Mouse (Mus musculus) urinary bladder, adult 18-20 months (tissue): Measurements from ENCODE around the gene Sema3b.

Source experiments
- DNase-seq, 2 experiments: peaks; one replicate each; pipeline ENCODE4 v3.0.0; 2022; ENCODE audit warnings: low spot score in 2 of 2, mixed read lengths in 2 of 2

The Sema3b gene

DNA sequence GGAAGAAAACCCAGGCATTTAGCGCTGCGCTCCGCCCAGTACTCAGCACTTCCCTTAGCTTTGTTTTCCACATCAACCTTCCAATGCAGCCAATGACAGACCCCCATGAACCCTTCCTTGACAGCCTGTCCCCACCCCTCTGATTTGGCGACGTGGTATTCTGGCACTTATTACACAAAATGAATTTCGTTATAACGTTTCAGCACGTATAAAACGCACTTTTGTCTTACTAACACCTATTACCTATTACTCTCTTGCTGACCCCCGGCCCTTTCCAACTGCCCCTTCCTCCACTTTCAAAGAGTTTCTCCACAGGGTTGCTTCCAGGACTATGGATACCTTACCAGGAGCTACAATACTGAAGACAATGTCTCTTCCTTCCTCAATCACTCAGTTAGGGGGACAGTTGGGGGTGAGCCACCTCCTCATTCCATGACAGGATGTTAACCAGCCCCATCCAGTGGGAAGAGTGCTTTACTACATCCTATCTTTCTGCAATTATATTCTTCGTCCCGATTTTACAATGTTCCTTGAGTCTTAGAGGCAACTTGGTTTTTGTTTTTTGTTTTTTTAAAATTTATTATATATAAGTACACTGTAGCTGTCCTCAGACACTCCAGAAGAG is 4.0 kb upstream of the Sema3b start:
- DNase-seq, result no peak

DNA sequence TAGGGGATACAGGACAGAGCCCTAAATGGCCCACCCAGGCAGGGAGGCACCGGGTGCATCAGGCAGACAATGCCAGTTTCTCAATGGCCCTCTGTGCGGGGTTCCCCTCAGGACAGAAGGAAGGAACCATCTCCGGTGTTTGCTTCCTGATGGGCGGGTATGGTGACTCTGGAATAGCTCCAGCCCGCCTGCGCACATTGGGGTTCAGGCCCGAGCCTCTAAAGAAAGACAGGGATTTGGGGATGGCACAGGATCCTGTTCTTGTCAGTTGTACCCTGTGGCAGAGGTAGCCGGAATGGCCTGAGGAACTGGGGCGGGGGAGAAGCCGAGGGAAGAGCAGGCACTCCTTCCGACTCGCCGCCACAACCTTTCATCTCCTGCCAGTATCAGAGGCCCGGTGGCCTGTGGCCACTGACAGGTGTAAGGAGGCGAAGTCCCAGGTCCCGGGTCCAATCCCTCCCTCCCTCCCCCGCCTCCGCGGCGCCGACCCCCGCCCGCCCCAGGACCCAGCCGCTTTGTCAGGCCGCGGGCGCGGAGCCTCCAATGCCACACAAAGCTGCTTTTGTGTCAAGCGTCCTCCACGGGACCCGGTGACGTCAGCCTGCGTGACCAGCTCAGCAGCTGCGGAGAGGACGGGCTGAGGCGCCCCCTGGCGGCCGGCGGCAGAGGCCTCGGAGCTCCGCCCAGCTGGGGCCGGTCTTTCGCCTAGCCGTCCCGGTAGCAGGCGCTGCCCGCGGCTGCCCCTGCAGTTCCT is 3.3 kb upstream of the Sema3b start:
- DNase-seq, result peak; percentile 96 to 97

DNA sequence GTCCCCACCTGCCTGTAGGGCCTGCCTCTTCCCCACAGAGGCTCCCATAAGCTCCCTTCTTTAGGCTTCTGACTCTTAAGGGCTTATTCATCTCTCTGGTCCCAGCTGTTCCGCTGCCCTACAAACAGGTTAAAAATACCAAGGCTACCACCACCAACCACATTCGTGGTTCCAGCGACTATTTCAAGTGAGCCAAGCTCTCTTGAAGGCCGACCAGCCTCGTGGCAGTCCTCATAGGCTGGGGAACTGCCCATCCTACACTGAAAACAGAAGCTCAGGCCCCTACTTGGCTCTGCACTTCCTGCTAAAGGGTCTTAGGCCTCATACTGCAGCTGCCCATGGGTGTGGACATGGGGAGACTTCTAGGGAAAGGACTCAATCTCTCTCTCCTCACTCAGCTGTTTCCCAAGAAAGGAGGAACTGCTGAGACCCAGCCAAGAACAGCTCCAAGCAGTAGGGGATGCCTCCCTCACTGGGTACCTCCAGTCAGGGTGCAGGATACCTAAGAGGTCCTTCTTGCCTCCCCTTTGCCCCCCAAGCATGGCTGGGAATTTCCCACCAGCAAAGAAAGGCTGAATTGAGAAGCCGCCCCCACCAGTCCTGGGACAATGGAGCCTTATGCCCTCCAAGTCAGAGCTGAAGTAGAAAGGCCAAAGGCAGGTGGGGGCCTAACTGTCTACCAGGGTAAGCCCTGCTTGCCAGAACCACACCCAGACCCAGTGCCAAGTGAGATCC is 2.6 kb upstream of the Sema3b start:
- no peak for DNase-seq

DNA sequence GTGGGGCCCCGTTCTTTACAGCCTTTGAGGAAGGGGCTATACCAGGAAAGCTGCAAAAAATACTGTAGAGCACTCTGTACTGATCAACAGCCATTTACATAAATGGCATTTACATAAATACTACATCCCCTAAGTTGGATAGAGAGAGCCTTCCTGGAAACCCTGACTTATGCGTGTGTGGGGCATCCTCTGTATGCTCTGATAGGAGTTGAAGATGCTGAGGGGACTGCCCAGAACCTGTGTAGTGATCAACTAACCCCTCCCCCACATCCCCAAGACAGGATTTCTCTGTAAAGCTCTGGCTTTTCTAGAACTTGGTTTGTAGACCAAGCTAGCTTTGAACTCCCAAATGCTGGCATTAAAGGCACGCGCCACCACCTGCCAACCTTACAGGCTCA is 403 bp upstream of the Sema3b start:
- DNase-seq, result no peak

- no peak for DNase-seq
These were observed 1.3 kb downstream of the Sema3b start for GRCm38 (mm10) chr9:107607653-107608245.

GRCm38 (mm10) chr9:107607036-107607435 is 2.0 kb downstream of the Sema3b start:
- no peak for DNase-seq

- peak in 1 of 2 experiments; percentile 56 for DNase-seq
These were observed 2.4 kb downstream of the Sema3b start for GRCm38 (mm10) chr9:107606591-107606990.

DNA sequence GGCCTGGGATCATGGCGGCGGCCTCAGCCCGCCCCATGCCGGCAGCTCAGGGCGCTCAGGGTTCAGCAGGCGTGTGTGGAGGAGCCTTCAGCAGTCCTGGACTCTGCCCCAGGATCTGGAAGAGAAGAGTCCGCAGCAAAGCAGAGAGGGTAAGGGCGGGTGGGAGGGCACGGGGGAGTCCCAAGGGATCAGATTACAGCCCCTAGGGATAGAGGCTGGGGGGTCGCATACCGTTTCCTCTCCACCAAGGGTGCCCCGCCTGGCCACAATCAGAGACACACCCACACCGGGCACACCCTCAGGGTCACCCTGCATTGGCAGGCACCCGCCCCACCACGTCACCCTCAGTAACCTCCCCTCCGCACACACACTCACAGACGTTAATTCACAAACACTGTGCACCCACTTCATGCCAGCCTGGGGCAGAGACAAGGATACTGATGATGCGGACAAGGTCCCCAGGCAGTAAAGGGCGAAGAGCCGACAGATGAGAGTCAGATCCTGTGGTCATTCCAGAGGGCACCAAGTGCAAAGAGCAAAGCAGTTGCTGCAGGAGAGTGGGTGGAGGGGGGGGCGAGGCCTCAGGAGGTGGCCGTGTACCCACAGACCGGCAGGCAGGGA is 3.9 kb downstream of the Sema3b start:
- DNase-seq, result peak in 1 of 2 experiments; percentile 48

DNA sequence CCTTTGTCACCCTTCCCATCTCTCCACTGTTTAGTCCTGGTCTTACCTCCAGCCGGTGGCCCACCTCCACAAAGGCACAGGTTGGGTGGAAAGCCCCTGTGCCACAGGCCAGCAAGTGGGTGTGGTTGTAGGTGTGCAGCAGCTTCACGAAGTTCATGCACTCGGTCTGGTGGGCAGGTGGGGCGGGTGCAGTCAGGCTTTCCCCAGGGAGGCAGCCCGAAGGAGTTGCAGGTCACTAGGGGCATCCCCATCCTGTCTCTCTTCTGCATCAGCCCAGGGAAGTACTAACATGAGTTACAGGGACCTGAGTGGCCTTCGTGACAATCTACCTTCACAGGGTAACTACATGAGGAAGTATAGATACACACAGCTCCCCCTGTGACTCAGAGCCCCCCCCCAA is 5.8 kb downstream of the Sema3b start:
- no peak for DNase-seq

- peak; percentile 85 to 88 for DNase-seq
These were observed 6.9 kb downstream of the Sema3b start for GRCm38 (mm10) chr9:107602068-107602648.

DNA sequence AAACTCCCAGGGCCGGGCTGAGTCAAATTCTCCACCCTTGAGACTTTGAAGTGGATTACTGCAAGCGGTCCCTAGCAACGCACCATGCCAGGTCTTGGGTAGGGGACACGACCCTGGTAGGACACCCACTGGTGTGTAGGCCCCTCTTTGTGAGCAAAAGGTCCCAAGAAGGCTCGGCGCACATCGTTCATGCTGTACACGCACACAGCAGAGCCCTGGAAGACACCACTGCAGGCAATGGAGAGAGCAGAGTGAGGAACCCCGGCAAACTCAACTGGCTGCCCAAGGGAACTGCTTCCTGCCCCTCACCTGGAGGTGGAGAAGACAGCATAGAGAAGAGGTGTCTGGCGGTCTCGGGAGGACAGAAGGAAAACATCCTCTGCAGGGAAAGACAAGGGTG is 7.8 kb downstream of the Sema3b start:
- DNase-seq, result no peak

DNA sequence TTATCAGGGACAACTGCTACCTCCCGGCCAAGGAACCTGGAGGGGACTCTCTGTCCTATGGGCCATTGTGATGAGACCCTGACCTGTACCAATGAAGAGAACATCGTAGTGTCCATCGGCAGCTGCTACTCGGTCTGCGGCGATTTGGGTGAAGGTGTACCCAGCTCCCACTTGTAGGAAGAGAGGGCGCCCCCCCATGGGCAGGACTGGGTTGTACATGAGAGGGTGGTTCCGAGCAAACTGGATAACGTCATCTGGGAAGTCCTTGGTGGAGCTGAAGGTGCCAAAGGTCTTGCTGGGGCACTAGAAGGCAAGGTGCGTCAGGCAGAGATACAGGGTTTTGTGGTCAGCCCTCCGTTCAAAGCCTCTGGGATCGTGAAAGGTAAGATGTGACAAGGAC is 8.3 kb downstream of the Sema3b start:
- no peak for DNase-seq

GRCm38 (mm10) chr9:107599842-107600241 is 9.2 kb downstream of the Sema3b start:
- DNase-seq, result no peak

GRCm38 (mm10) chr9:107599433-107599832 is 9.6 kb downstream of the Sema3b start:
- DNase-seq, result no peak

GRCm38 (mm10) chr9:107598385-107598784 is 10.6 kb downstream of the Sema3b start:
- no peak for DNase-seq

DNA sequence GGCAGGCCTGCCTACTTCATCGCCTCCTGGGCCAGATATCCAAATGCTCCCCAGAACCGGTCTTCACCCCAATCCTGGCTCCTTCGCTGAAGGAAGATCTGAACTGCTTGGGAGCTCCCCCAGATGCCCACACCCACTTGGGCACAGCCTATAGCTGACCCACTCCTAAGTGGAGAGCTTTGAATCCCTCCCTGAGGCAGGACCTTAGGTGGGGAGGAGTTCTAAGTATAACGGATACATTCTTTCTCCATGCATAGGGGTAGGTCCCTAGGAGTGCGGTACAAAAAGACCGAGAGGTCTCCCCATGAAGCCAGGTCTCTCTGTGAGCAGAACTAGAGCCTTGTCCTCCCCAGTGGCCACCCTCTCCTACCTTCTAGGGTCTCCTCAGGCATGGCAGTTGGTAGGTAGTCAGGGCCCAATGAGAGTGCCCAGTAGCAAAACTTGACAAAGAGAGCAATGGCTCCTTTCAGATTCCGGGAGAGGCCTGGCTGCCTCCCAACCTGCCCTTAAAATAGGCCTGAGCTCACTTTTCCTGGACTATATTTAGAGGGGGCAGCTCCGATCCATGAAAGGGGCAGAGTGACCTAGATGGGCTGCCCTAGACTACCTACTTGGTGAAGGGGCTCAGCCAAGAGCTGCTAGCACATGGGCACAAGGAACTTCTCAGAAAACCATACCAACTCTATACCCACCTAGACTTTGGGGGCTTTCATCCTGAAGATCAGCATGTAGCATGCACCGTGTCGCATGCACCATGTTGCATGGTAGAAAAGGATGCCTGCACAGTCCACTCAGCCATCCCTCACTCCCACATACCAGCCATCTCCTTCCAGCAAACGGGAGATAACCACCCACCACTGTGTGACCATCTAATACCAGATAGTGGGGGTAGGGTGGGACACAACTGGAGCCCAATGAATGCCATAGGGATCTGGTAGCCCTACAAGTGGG is 12.1 kb downstream of the Sema3b start:
- DNase-seq, result no peak

DNA sequence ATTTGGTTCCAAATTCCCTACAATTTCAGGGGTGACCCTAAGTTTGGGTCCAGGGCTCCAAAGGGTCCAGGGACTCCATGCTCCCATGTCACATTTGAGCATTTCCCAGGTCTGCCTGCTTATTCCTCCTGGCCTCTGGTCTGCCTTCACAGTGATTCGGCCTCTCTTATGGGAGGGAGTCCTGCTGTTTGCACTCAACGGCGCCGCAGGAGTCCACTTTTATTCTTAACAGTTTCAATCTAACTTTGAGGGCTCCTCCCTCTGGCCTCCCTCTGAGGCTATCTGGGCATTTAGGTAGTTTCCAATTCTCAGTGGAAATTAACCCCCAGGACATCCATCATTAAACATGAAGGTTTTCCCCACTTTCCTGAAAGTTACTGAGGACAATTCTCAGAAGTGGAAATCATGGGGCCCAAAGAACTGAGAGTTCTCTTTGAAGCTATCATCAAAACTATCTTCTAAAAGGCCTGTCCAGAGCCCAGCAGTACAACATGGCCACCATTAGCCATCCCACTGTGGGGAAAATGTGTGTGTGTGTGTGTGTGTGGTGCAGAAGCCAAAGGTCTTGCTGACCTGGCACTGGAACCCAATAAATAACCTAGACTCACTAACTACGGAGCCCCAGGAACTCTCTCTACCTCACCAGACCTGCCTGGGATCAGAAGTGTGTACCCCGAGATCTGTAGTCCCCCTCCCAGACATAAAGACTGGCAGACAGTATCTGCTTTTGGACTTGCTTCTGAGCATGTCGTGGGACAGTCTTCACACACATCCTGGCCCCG is 14.6 kb downstream of the Sema3b start:
- DNase-seq, result no peak

DNA sequence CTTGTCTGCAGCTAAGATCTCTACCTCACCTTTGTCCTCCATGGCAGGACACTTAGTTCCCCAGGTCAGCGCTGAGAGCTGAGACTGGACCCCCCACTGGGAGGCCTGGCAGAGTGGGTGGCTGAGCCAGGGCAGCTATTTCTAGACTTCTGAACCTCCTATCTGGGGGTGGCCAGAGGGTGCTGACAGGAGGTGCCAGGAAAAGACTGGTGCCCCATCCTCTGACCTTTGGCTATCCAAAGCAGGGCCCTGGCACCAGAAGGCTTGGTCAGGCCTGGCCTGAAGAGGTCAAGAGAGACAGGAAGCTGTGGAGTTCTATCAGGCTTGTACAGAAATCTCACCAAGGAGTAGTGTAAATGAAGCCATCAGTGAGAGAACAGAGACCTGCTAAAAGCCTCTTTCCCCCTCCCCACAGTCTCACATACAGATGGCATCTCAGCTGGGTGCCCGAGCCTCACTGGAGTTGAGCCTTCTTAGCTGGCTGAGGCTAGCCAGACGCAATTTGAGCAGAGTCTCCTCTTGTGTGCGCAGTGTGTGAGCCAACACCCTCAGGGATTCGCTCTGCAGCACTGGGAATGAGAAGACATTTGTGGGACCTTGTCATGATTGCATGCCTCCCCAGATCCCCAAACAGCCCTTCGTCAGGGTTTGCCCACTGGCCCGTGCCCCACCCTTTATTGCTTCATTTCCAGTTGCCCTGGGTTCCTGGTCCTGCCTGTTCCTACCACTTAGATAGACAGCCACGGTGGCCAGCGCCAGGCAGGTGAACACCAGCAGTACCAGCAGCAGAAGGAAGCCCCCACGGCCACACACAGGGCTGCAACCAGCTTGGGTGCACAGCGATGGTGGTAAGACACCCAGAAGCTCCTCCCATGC is 15.7 kb downstream of the Sema3b start:
- no peak for DNase-seq

DNA sequence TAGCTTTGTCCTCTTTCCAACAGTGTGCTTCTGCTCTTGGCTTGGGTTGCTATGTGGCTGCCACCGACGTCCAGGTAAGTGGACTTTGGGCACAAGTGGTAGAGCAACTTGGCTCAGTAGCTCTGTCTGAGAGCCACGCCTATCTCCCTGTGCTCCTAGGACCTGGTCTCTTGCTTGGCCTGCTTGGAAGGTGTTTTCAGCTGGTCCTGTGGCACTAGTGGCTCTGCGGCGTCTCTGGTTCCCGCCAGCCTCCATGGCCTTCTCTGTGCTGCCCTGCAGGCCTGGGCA is 18.3 kb downstream of the Sema3b start:
- no peak for DNase-seq
